Mouse (Mus musculus): Measurements from ENCODE around the gene Fam243. TPM values are rescaled to one million over a fixed set of nuclear protein-coding genes. Genes with fewer than 3 reads are reported as not detected.
A peak's percentile ranks its signal among the peaks of the same experiment; 100 is the strongest.

Gene Fam243
- total and polyA plus RNA-seq, 2 experiments from 2014 or later: not detected

GRCm38 (mm10) chr16:92307947-92308346 is 13.3 kb downstream of the Fam243 start:
- Histone ChIP-seq H3K27ac (no peak overlapping the region), H3K27me3 (ENCODE audit: insufficient read depth, low read length) (no peaks in the 10 kb centered on the region), H3K4me2 (ENCODE audit: low read depth, low read length) (no peak overlapping the region), H3K36me3 (ENCODE audit: insufficient read depth, low read length) (peaks cover 50% of the 10 kb centered on the region), H3K4me1 (ENCODE audit: insufficient read depth, low read length) (peaks cover under 1% of the 10 kb centered on the region), H3K4me3 (ENCODE audit: low read length) (no peak overlapping the region), H3K9ac (replicated peaks; ENCODE audit: low read length) (no peak overlapping the region), H3K9me3 (ENCODE audit: low read length) (no peaks in the 10 kb centered on the region)
- no peak for ATAC-seq
- no peak for DNase-seq (ENCODE audit: low spot score)
- no peak for TF ChIP-seq CTCF (IDR thresholded peaks at IDR 0.05; ENCODE audit: low read depth)
- 79% methylated on average over 3 of the region's 3 CpGs for WGBS

GRCm38 (mm10) chr16:92305519-92305918 is 15.7 kb downstream of the Fam243 start:
- Histone ChIP-seq H3K27ac (no peak overlapping the region), H3K4me2 (ENCODE audit: low read depth, low read length) (no peak overlapping the region), H3K4me3 (ENCODE audit: low read length) (no peak overlapping the region), H3K9ac (replicated peaks; ENCODE audit: low read length) (no peak overlapping the region), H3K36me3 (ENCODE audit: insufficient read depth, low read length) (peaks cover 35% of the 10 kb centered on the region; the same call in 1 of the 2 replicates), H3K27me3 (ENCODE audit: insufficient read depth, low read length) (no peaks in the 10 kb centered on the region), H3K4me1 (ENCODE audit: insufficient read depth, low read length) (peaks cover 14% of the 10 kb centered on the region), H3K9me3 (ENCODE audit: low read length) (no peaks in the 10 kb centered on the region)
- no peak for DNase-seq (ENCODE audit: low spot score)
- ATAC-seq: no peak
- 94% methylated on average over 2 of the region's 2 CpGs for WGBS
- TF ChIP-seq CTCF (IDR thresholded peaks at IDR 0.05; ENCODE audit: low read depth): peak; percentile 46

- ATAC-seq: no peak
- DNase-seq (ENCODE audit: low spot score): no peak
Observed at GRCm38 (mm10) chr16:92302506-92302905, 18.7 kb downstream of the Fam243 start.

GRCm38 (mm10) chr16:92301989-92302388 is 19.3 kb downstream of the Fam243 start:
- H3K27ac ChIP-seq: peak overlapping the region; percentile 82
- TF ChIP-seq CTCF (IDR thresholded peaks at IDR 0.05; ENCODE audit: low read depth): no peak
- no peaks in the 10 kb centered on the region for H3K9me3 ChIP-seq (ENCODE audit: low read length)
- H3K4me3 ChIP-seq (ENCODE audit: low read length): peak overlapping the region; percentile 73
- no peaks in the 10 kb centered on the region for H3K27me3 ChIP-seq (ENCODE audit: insufficient read depth, low read length)
- H3K4me2 ChIP-seq (ENCODE audit: low read depth, low read length): peak overlapping the region; percentile 90
- peak overlapping the region; percentile 79 for H3K9ac ChIP-seq (replicated peaks; ENCODE audit: low read length)
- H3K36me3 ChIP-seq (ENCODE audit: insufficient read depth, low read length): peaks cover 18% of the 10 kb centered on the region; the same call in 1 of the 2 replicates
- 20% methylated on average over 5 of the region's 5 CpGs for WGBS
- peaks cover 14% of the 10 kb centered on the region for H3K4me1 ChIP-seq (ENCODE audit: insufficient read depth, low read length)
- peak; percentile 65 for DNase-seq (ENCODE audit: low spot score)
- ATAC-seq: peak; percentile 41; the same call in 1 of the 2 replicates

More at GRCm38 (mm10) chr16:92302506-92302905, 18.7 kb downstream of the Fam243 start:
- Histone ChIP-seq H3K9me3 (ENCODE audit: low read length) (no peaks in the 10 kb centered on the region), H3K27me3 (ENCODE audit: insufficient read depth, low read length) (no peaks in the 10 kb centered on the region), H3K36me3 (ENCODE audit: insufficient read depth, low read length) (peaks cover 23% of the 10 kb centered on the region; the same call in 1 of the 2 replicates), H3K4me3 (ENCODE audit: low read length) (peak overlapping the region; percentile 73), H3K9ac (replicated peaks; ENCODE audit: low read length) (peak overlapping the region; percentile 79; the same call in 1 of the 2 replicates), H3K4me1 (ENCODE audit: insufficient read depth, low read length) (peaks cover 14% of the 10 kb centered on the region), H3K4me2 (ENCODE audit: low read depth, low read length) (peak overlapping the region; percentile 90), H3K27ac (peak overlapping the region; percentile 82)
- 56% methylated on average over 5 of the region's 5 CpGs for WGBS
- TF ChIP-seq CTCF (IDR thresholded peaks at IDR 0.05; ENCODE audit: low read depth): no peak

GRCm38 (mm10) chr16:92301412-92301806 is 19.8 kb downstream of the Fam243 start:
- no peak for TF ChIP-seq CTCF (IDR thresholded peaks at IDR 0.05; ENCODE audit: low read depth)
- peaks cover 14% of the 10 kb centered on the region for H3K4me1 ChIP-seq (ENCODE audit: insufficient read depth, low read length)
- peaks cover 13% of the 10 kb centered on the region; the same call in 1 of the 2 replicates for H3K36me3 ChIP-seq (ENCODE audit: insufficient read depth, low read length)
- H3K4me2 ChIP-seq (ENCODE audit: low read depth, low read length): peak overlapping the region; percentile 90
- H3K9me3 ChIP-seq (ENCODE audit: low read length): no peaks in the 10 kb centered on the region
- DNase-seq (ENCODE audit: low spot score) (peak; percentile 55), ATAC-seq (peak; percentile 66)
- WGBS: under 1% methylated on average over 12 of the region's 12 CpGs
- no peaks in the 10 kb centered on the region for H3K27me3 ChIP-seq (ENCODE audit: insufficient read depth, low read length)
- peak overlapping the region; percentile 79 for H3K9ac ChIP-seq (replicated peaks; ENCODE audit: low read length)
- H3K4me3 ChIP-seq (ENCODE audit: low read length): peak overlapping the region; percentile 73
- H3K27ac ChIP-seq: peak overlapping the region; percentile 82

- ATAC-seq: peak; percentile 95
- peak within 1 kb of the TSS; percentile 79 for H3K9ac ChIP-seq (replicated peaks; ENCODE audit: low read length)
- DNase-seq (ENCODE audit: low spot score): peak; percentile 99
- peak within 1 kb of the TSS; percentile 73 for H3K4me3 ChIP-seq (ENCODE audit: low read length)
- peaks cover 8% of the 10 kb centered on the region; the same call in 1 of the 2 replicates for H3K36me3 ChIP-seq (ENCODE audit: insufficient read depth, low read length)
- H3K4me1 ChIP-seq (ENCODE audit: insufficient read depth, low read length): peaks cover 14% of the 10 kb centered on the region
- peak within 1 kb of the TSS; percentile 90 for H3K4me2 ChIP-seq (ENCODE audit: low read depth, low read length)
- no peaks in the 10 kb centered on the region for H3K27me3 ChIP-seq (ENCODE audit: insufficient read depth, low read length)
- no peak for TF ChIP-seq CTCF (IDR thresholded peaks at IDR 0.05; ENCODE audit: low read depth)
- 8% methylated on average over 32 of the region's 32 CpGs for WGBS
- peak within 1 kb of the TSS; percentile 82 for H3K27ac ChIP-seq
- H3K9me3 ChIP-seq (ENCODE audit: low read length): no peaks in the 10 kb centered on the region
Observed at GRCm38 (mm10) chr16:92300649-92301411, 20.4 kb downstream of the Fam243 start, which contains the start of gene Smim11. Gene Smim11 (plus strand): TSS chr16:92301286.

Data from hindbrain, postnatal 0 days (tissue).